Mouse (Mus musculus): ENCODE data around the gene Gm49369. TPM values are rescaled to one million over a fixed set of nuclear protein-coding genes. Genes with fewer than 3 reads are reported as not detected.
"Not testable (repeated sequence)": the region's sequence is repeated elsewhere in the genome, so short reads cannot be mapped to it uniquely, and the experiment has no call there.

Gene Gm49369
- polyA plus RNA-seq, 1 experiment from 2014 or later: not detected

DNA sequence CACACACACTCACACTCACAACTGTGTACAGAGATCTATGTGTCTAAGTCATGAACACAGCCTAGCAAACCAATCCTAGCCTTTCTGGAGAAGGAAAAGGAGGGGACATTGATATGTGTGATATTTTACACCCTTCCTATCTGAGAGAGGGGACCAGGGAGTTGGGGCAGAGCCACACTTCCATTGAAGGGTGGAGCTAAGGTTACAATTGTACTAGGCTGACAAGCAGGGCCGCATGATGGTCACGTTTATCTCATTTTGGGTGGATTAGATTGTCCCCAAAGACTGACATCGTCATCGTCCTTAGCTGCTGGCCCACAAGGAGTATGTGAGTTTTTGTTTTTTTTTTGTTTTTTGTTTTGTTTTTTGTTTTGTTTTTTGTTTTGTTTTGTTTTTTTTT is 51.2 kb downstream of the Gm49369 start:
- 92% methylated on average over 4 of the region's 4 CpGs for WGBS
- Histone ChIP-seq H3K4me3 (ENCODE audit: low read depth, low read length) (no peak overlapping the region), H3K27ac (ENCODE audit: low read depth, low read length) (no peak overlapping the region), H3K9ac (ENCODE audit: low read depth, low read length) (no peak overlapping the region), H3K27me3 (replicated peaks; ENCODE audit: control insufficient read depth, insufficient read depth, low read length) (no peaks in the 10 kb centered on the region), H3K4me1 (replicated peaks; ENCODE audit: control insufficient read depth, insufficient read depth, low read length) (no peaks in the 10 kb centered on the region), H3K4me2 (replicated peaks; ENCODE audit: low read depth) (no peak overlapping the region), H3K9me3 (ENCODE audit: control insufficient read depth) (no peaks in the 10 kb centered on the region), H3K36me3 (ENCODE audit: control insufficient read depth, insufficient read depth) (no peaks in the 10 kb centered on the region)
- ATAC-seq: no peak
- no peak for TF ChIP-seq CTCF (IDR thresholded peaks at IDR 0.05; ENCODE audit: low read depth)

DNA sequence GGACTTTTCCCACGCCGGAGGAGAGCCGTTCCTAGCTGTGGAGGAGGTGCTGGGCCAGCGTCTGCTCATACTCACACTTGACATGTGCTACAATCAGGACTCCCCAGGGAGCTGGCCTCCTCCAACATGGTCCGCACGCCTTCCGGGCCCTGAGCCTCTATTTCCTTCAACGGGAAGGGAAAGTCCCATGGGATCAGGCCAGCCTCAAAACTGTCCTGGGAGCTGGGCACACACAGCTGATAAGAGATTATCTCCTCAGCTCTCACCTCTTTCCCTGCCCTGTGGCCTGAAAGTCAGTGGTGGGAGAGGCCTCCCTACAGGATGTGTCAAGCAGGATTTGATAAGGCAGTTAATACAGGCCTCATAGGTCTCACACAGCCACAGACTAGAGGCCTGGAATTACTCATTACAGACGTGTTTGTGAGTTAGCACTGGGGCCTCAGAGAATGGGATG is 52.2 kb downstream of the Gm49369 start:
- 14% methylated on average over 9 of the region's 9 CpGs for whole genome bisulfite sequencing
- Histone ChIP-seq H3K9me3 (ENCODE audit: control insufficient read depth) (no peaks in the 10 kb centered on the region), H3K4me2 (replicated peaks; ENCODE audit: low read depth) (no peak overlapping the region), H3K4me3 (ENCODE audit: low read depth, low read length) (no peak overlapping the region), H3K27ac (ENCODE audit: low read depth, low read length) (0 out of 2 replicates have a peak overlapping the region, but pooled peaks have one; percentile 1), H3K4me1 (replicated peaks; ENCODE audit: control insufficient read depth, insufficient read depth, low read length) (no peaks in the 10 kb centered on the region), H3K36me3 (ENCODE audit: control insufficient read depth, insufficient read depth) (no peaks in the 10 kb centered on the region), H3K9ac (ENCODE audit: low read depth, low read length) (no peak overlapping the region), H3K27me3 (replicated peaks; ENCODE audit: control insufficient read depth, insufficient read depth, low read length) (no peaks in the 10 kb centered on the region)
- ATAC-seq: 0 out of 2 replicates have a peak, but pooled peaks have one; percentile 32
- TF ChIP-seq CTCF (IDR thresholded peaks at IDR 0.05; ENCODE audit: low read depth): no peak

DNA sequence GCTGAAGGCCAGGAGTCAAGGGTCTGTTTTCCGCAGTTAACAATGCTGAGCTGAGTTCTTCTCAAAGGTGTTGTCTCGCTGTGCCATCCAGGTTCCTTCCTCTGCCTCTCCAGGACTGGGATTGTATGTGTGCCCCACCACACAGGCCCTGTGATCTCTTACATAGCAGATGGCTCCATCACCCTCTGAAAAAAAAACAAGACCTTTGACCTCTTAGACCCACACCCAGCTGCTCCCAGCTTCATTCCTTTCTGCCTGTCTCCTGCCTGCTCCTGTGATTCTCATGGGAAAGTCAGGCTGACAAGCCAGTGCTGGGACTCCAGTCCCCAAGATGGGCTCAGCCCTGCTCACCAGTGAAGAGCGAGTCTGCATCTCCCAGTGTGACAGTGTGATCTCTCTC is 54.0 kb downstream of the Gm49369 start:
- no peaks in the 10 kb centered on the region for H3K36me3 ChIP-seq (ENCODE audit: control insufficient read depth, insufficient read depth)
- no peak for TF ChIP-seq CTCF (IDR thresholded peaks at IDR 0.05; ENCODE audit: low read depth)
- H3K4me1 ChIP-seq (replicated peaks; ENCODE audit: control insufficient read depth, insufficient read depth, low read length): no peaks in the 10 kb centered on the region
- WGBS: 54% methylated on average over 3 of the region's 3 CpGs
- H3K9ac ChIP-seq (ENCODE audit: low read depth, low read length): no peak overlapping the region
- no peak overlapping the region for H3K4me3 ChIP-seq (ENCODE audit: low read depth, low read length)
- no peaks in the 10 kb centered on the region for H3K27me3 ChIP-seq (replicated peaks; ENCODE audit: control insufficient read depth, insufficient read depth, low read length)
- no peak overlapping the region for H3K4me2 ChIP-seq (replicated peaks; ENCODE audit: low read depth)
- H3K9me3 ChIP-seq (ENCODE audit: control insufficient read depth): no peaks in the 10 kb centered on the region
- no peak overlapping the region for H3K27ac ChIP-seq (ENCODE audit: low read depth, low read length)
- no peak for ATAC-seq

DNA sequence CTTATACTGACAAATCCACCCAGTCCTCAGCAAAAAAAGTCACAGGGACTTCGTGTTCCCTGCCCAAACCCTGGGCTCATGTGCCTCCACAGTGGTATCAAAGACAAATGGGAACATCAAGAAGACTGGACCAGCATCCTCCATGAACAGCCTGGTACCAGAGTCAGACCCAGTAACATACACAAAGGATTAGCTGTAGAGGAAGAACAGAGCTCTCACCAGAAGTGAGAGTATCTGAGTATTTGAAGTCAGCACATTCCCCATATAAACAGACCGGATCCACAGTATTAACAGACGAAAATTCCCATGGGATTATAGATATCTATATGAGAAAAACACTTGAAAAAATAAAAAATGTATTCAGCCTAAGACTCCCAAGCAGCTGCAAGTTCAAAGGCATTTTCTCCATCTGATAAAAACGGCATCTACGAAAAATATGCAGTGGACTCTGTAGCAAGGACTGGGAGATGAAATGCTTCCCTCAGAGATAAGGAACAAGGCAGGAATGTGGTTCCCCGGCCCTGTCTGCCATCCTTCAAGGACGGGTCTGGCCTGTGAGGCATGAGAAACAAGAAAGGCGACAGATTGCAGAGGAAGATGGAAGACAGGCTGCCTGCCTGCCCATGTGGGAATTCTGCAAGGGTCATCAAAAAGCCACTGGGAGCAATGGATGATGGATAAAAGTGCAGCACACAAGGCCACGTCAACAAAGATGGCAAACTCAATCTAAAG is 55.6 kb downstream of the Gm49369 start:
- no peak overlapping the region for H3K27ac ChIP-seq (ENCODE audit: low read depth, low read length)
- H3K9me3 ChIP-seq (ENCODE audit: control insufficient read depth): no peaks in the 10 kb centered on the region
- H3K4me2 ChIP-seq (replicated peaks; ENCODE audit: low read depth): no peak overlapping the region
- no peaks in the 10 kb centered on the region for H3K36me3 ChIP-seq (ENCODE audit: control insufficient read depth, insufficient read depth)
- H3K27me3 ChIP-seq (replicated peaks; ENCODE audit: control insufficient read depth, insufficient read depth, low read length): no peaks in the 10 kb centered on the region
- no peak overlapping the region for H3K4me3 ChIP-seq (ENCODE audit: low read depth, low read length)
- 29% methylated on average over 9 of the region's 9 CpGs for WGBS
- no peak for TF ChIP-seq CTCF (IDR thresholded peaks at IDR 0.05; ENCODE audit: low read depth)
- no peak for ATAC-seq
- no peaks in the 10 kb centered on the region for H3K4me1 ChIP-seq (replicated peaks; ENCODE audit: control insufficient read depth, insufficient read depth, low read length)
- H3K9ac ChIP-seq (ENCODE audit: low read depth, low read length): no peak overlapping the region

DNA sequence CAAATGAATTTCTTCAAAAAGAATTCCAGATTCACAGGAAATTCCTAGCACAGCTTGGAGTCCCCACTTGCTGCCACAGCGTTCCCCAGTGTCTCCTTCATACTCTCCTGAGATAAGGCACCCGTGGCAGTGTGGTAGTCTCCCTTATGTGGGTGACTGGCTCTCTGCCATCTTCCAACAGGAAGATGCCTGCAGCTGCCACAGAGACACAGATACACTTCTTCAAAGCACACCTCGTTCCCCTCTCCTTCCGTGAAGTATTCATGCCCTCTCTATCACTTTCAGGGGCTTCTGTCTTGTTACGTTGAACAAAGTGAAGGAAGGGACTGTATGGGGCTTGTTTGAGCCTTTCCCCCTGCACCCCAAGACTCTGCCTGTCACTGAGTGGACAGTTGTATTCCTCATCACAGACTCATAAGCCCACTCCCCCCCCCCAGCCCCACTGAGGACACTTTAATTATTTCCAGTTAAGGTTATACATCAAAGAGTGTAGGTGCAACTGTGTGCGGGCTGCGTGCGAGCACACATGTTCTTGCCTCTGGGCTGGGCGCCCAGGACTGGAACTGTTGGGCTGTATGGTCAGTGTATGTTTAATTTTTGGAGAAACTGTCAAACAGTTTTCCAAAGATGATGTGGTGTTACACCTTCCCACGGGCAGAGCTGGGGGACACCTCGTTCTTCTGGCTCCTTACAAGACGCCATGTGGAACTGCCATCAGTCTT is 58.9 kb downstream of the Gm49369 start:
- WGBS: 76% methylated on average over 12 of the region's 12 CpGs
- Histone ChIP-seq H3K27me3 (replicated peaks; ENCODE audit: control insufficient read depth, insufficient read depth, low read length) (no peaks in the 10 kb centered on the region), H3K36me3 (ENCODE audit: control insufficient read depth, insufficient read depth) (no peaks in the 10 kb centered on the region), H3K9me3 (ENCODE audit: control insufficient read depth) (no peaks in the 10 kb centered on the region), H3K9ac (ENCODE audit: low read depth, low read length) (no peak overlapping the region), H3K4me2 (replicated peaks; ENCODE audit: low read depth) (no peak overlapping the region), H3K4me3 (ENCODE audit: low read depth, low read length) (no peak overlapping the region), H3K27ac (ENCODE audit: low read depth, low read length) (no peak overlapping the region), H3K4me1 (replicated peaks; ENCODE audit: control insufficient read depth, insufficient read depth, low read length) (no peaks in the 10 kb centered on the region)
- ATAC-seq: no peak
- TF ChIP-seq CTCF (IDR thresholded peaks at IDR 0.05; ENCODE audit: low read depth): no peak

DNA sequence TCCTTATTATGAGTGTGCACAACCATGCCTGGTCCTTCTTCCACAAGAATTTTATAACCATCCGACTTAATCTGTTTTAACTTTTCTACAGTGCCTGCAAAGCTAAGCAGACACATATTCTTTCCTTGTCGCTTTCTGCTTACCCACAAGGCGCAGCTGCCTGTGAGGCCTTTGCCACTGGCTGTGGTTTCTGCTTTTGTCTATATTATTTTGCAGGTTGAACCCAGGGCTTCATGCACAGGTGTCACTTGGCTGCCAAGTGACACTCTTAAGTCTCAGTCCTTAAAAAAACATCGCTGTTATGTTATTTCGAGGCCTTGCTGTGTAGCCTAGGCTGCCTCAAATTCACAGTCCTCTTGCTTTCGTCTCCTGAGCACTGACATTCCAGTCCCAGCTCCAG is 59.8 kb downstream of the Gm49369 start:
- Histone ChIP-seq H3K9ac (ENCODE audit: low read depth, low read length) (no peak overlapping the region), H3K9me3 (ENCODE audit: control insufficient read depth) (no peaks in the 10 kb centered on the region), H3K4me3 (ENCODE audit: low read depth, low read length) (no peak overlapping the region), H3K27ac (ENCODE audit: low read depth, low read length) (no peak overlapping the region), H3K27me3 (replicated peaks; ENCODE audit: control insufficient read depth, insufficient read depth, low read length) (no peaks in the 10 kb centered on the region), H3K36me3 (ENCODE audit: control insufficient read depth, insufficient read depth) (no peaks in the 10 kb centered on the region), H3K4me1 (replicated peaks; ENCODE audit: control insufficient read depth, insufficient read depth, low read length) (no peaks in the 10 kb centered on the region), H3K4me2 (replicated peaks; ENCODE audit: low read depth) (no peak overlapping the region)
- no peak for ATAC-seq
- TF ChIP-seq CTCF (IDR thresholded peaks at IDR 0.05; ENCODE audit: low read depth): no peak
- 89% methylated on average over 6 of the region's 6 CpGs for WGBS

DNA sequence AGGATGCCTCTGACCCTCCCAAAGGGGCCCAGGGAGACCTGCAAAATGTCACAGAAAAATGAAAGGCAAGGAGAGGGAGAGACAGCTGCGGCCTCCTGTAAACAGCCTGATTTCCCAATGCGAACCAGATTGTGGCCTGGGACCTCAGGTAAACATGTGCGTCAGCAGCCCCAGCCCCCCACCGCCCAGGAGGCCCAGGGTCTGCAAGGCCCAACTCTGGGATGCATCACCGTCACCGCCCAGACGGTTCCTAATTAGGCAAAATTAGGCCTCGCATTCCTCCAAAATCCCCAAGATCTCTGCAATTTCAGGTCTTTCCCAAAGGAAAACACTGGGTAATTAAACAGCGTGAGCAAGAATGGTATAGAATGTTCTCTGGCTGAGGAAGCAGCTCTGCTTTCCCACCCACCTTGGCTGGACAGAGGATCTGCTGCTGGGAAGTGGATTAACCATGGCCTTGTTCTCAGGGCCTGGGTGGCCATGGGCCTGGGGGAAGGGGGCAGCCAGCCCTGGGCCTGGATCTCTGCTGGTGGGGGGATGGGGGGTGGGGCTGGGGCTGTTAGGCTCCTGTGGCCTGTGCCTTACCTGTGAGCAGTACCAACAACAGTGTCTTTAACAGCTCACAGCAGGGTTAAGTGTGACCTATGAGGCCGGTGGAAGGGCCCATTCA is 60.7 kb downstream of the Gm49369 start:
- not testable (repeated sequence) for H3K4me1 ChIP-seq (replicated peaks; ENCODE audit: control insufficient read depth, insufficient read depth, low read length); H3K36me3 ChIP-seq (ENCODE audit: control insufficient read depth, insufficient read depth); H3K4me3 ChIP-seq (ENCODE audit: low read depth, low read length); H3K9ac ChIP-seq (ENCODE audit: low read depth, low read length); ATAC-seq; H3K27ac ChIP-seq (ENCODE audit: low read depth, low read length); H3K4me2 ChIP-seq (replicated peaks; ENCODE audit: low read depth); H3K27me3 ChIP-seq (replicated peaks; ENCODE audit: control insufficient read depth, insufficient read depth, low read length); H3K9me3 ChIP-seq (ENCODE audit: control insufficient read depth)
- WGBS: 73% methylated on average over 3 of the region's 10 CpGs
